Mouse (Mus musculus) heart, adult 8-10 months (tissue): ENCODE data around the gene Gm42715. TPM values are rescaled to one million over a fixed set of nuclear protein-coding genes. Genes with fewer than 3 reads are reported as not detected.

ENCODE experiments used
- microRNA-seq: library from miRNA; unstranded; fragments of <30 nt; microRNA quantifications from one replicate; pipeline ENCODE4 v1.2.0, GENCODE M21; 2022
- total RNA-seq, 4 experiments: library from RNA; stranded (reverse); gene quantifications; 2 replicates each; pipeline ENCODE4 v1.2.4; 2022

Gene Gm42715
- total RNA-seq, 4 experiments from 2014 or later, result 8.8 to 10.9 (median 10.2) TPM

Small RNA genes lying within 50 kb of the gene (microRNA-seq; reads per million reads assigned to microRNA genes)
- gene Gm47278 (not detected), gene Mir7060 (not detected)

Other genes with a start within 250 kb of the Gm42715 start
- gene Sephs2, start 245.5 kb upstream of the Gm42715 start, total RNA-seq, result 10 to 100 TPM; 24.2 to 31.6 (median 31.0) TPM
- 1 to 10 TPM; 1.1 to 2.0 (median 1.6) TPM for gene Itgal, start 223.3 kb upstream of the Gm42715 start, total RNA-seq
- 10 to 100 TPM; 37.1 to 43.4 (median 41.5) TPM for gene Zfp768, start 174.0 kb upstream of the Gm42715 start, total RNA-seq
- 1 to 10 TPM; 3.2 to 4.3 (median 3.7) TPM for gene Zfp747, start 143.5 kb upstream of the Gm42715 start, total RNA-seq
- 1 to 10 TPM; 1.8 to 2.5 (median 2.0) TPM for gene 9130019O22Rik, start 132.4 kb upstream of the Gm42715 start, total RNA-seq
- gene E430018J23Rik, start 126.0 kb upstream of the Gm42715 start, total RNA-seq, result 1 to 10 TPM; 2.9 to 5.1 (median 3.9) TPM
- 1 to 10 TPM; 2.3 to 4.4 (median 3.2) TPM for gene Zfp764, start 112.8 kb upstream of the Gm42715 start, total RNA-seq
- gene Zfp688, start 97.5 kb upstream of the Gm42715 start, total RNA-seq, result 1 to 10 TPM; 4.2 to 4.8 (median 4.3) TPM
- 1 to 10 TPM; 1.2 to 2.1 (median 1.4) TPM for gene Zfp689, start 70.4 kb upstream of the Gm42715 start, total RNA-seq
- 10 to 100 TPM; 25.6 to 27.9 (median 27.3) TPM for gene Prr14, start 60.0 kb upstream of the Gm42715 start, total RNA-seq
- 10 to 100 TPM; 27.5 to 36.1 (median 30.5) TPM for gene Fbrs, start 40.4 kb upstream of the Gm42715 start, total RNA-seq
- 10 to 100 TPM; 51.8 to 60.5 (median 55.2) TPM for gene Srcap, start 7.6 kb upstream of the Gm42715 start, total RNA-seq
- gene Tmem265, start 41.8 kb downstream of the Gm42715 start, total RNA-seq, result not detected
- gene Phkg2, start 53.8 kb downstream of the Gm42715 start, total RNA-seq, result 10 to 100 TPM; 12.1 to 20.9 (median 17.3) TPM
- 10 to 100 TPM; 10.1 to 15.2 (median 14.4) TPM for gene Ccdc189, start 69.0 kb downstream of the Gm42715 start, total RNA-seq
- gene Rnf40, start 69.2 kb downstream of the Gm42715 start, total RNA-seq, result 10 to 100 TPM; 38.1 to 42.6 (median 40.3) TPM
- gene Zfp629, start 96.2 kb downstream of the Gm42715 start, total RNA-seq, result 10 to 100 TPM; 19.9 to 23.4 (median 20.0) TPM
- 10 to 100 TPM; 37.6 to 44.6 (median 41.4) TPM for gene Bcl7c, start 189.3 kb downstream of the Gm42715 start, total RNA-seq
- 10 to 100 TPM in 3 of 4 experiments, 1 to 10 TPM in 1; 9.4 to 12.3 (median 10.2) TPM for gene Ctf1, start 193.2 kb downstream of the Gm42715 start, total RNA-seq
- not detected for gene Ctf2, start 212.6 kb downstream of the Gm42715 start, total RNA-seq
- gene Fbxl19, start 225.0 kb downstream of the Gm42715 start, total RNA-seq, result 1 to 10 TPM; 1.9 to 4.9 (median 3.2) TPM